Mouse (Mus musculus) forebrain, embryonic 10.5 days (tissue): ENCODE results near the gene Adamts18. TPM values are rescaled to one million over a fixed set of nuclear protein-coding genes. Genes with fewer than 3 reads are reported as not detected.

Source experiments
- DNase-seq: peaks from one replicate; pipeline ENCODE4 v3.0.0-alpha.2; 2017; ENCODE audit warnings: low spot score; ENCODE audit errors: extremely low spot score
- H3K27ac ChIP-seq: fragments of 300-500 bp; sonication (generic); 2 replicates; pipeline ENCODE4 v1.5.1; 2016; ENCODE audit warnings: mild to moderate bottlenecking
- H3K27me3 ChIP-seq: fragments of 300-500 bp; sonication (generic); 2 replicates; pipeline ENCODE4 v1.6.1; 2016; ENCODE audit warnings: mild to moderate bottlenecking; ENCODE audit not compliant: poor library complexity, severe bottlenecking
- H3K36me3 ChIP-seq: fragments of 300-500 bp; sonication (generic); replicated peaks from 2 replicates; pipeline ENCODE4 v1.6.1; 2016; ENCODE audit warnings: mild to moderate bottlenecking, moderate library complexity
- H3K4me1 ChIP-seq: fragments of 300-500 bp; sonication (generic); 2 replicates; pipeline ENCODE4 v1.6.1; 2016
- H3K4me3 ChIP-seq: fragments of 300-500 bp; sonication (generic); 2 replicates; pipeline ENCODE4 v1.5.1; 2016; ENCODE audit warnings: mild to moderate bottlenecking, moderate library complexity
- H3K9me3 ChIP-seq: fragments of 300-500 bp; sonication (generic); 2 replicates; pipeline ENCODE4 v1.6.1; 2016; ENCODE audit warnings: mild to moderate bottlenecking, moderate library complexity
- WGBS: fragments of 180-500 bp; shearing (Covaris S2); methylation state at CpG from one replicate; pipeline ENCODE4 v1.1.7; 2016; 5-methylcytosine and 5-hydroxymethylcytosine counted together
- polyA plus RNA-seq: library from polyadenylated mRNA; unstranded; fragments of >200 nt; fragmentation: Nextera tagmentation; extraction: Ambion mirVana; gene quantifications from 2 replicates; pipeline ENCODE4 v1.2.1, GENCODE M21; 2016

Adamts18 gene
- polyA plus RNA-seq, 1 experiment from 2014 or later: 1.6 TPM

DNA sequence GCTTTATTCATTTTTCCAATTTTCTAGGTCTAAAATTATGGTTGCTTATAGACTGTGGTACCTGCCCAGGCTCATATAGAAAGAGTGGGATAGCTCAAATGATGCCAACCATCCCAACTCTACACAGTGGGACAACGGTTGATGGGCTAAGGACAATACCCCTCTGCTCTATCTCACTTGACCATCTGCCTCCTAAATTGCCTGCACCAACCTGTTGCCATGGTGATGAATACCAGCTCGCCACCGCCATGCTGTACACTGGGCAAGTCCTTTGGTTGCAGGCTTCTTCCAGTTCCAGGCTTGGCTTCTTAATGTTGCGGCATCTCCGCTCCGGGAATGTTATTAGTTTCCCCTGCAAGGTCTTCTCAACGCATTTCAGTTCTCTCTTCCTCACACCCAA, 143.6 kb downstream of the Adamts18 start:
- no peak for DNase-seq
- H3K27me3 ChIP-seq: no peaks in the 10 kb centered on the region
- H3K4me3 ChIP-seq: no peak overlapping the region
- H3K9me3 ChIP-seq: no peaks in the 10 kb centered on the region
- H3K27ac ChIP-seq: no peak overlapping the region
- H3K4me1 ChIP-seq: peaks cover 8% of the 10 kb centered on the region
- no peaks in the 10 kb centered on the region for H3K36me3 ChIP-seq
- WGBS: 84% methylated on average over 7 of the region's 7 CpGs

DNA sequence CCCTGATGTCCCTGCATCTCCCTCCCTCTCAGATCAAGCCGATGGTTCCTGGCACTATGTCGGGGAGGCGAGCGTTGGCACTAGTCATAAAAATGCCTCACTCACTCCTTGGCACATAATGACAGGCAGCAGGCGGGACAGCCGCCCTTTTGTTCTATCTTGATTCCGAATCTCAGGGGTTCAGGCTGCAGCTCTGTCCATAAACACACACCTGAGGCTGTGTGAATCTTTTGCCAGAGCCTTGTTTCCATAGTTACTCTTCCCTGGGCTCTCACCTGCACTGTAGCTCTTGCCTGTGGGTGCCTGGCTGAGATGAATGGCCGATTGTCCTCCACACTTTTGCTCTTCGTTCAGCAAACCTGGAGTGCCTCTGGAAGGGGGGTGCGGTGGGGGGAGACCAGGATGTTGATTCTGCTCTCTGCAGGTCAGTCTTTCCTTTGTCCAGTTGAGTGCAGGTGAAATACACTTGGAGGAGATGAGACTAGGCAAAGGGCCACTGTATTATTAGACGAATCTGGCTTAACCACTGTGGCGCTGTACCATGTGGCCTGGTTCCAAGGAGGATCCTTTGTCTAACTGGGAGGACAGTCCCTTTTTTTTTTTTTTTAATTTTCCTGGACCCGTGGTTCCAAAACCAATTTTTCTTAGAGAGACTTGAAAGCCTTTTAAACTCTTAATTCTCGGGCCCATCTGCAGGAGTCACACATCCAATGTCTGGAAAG, 156.8 kb downstream of the Adamts18 start:
- Histone ChIP-seq H3K27me3 (no peaks in the 10 kb centered on the region), H3K4me3 (no peak overlapping the region), H3K27ac (no peak overlapping the region), H3K36me3 (no peaks in the 10 kb centered on the region), H3K4me1 (0 out of 2 replicates have a peak, but pooled peaks cover 4% of the 10 kb centered on the region), H3K9me3 (no peaks in the 10 kb centered on the region)
- WGBS: 80% methylated on average over 14 of the region's 14 CpGs
- no peak for DNase-seq

DNA sequence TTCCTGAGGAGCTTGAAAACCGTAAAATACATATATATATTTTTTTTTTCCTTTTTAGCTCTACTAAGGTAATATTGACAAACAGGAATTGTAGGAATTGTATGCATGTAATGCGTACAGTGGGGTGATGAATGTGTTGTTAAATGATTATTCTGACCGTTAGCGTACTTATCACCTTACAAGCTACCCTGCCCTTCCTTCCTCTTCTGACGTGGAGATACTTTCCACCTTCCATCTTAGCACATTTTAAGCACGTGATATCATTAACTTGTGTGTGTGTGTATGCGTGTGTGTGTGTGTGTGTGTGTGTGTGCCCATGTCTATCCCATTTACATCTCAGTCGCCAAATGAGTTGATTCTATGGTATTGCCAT, 160.0 kb downstream of the Adamts18 start:
- WGBS: 91% methylated on average over 8 of the region's 8 CpGs
- H3K9me3 ChIP-seq: no peaks in the 10 kb centered on the region
- H3K27me3 ChIP-seq: no peaks in the 10 kb centered on the region
- no peaks in the 10 kb centered on the region for H3K36me3 ChIP-seq
- 0 out of 2 replicates have a peak, but pooled peaks cover 4% of the 10 kb centered on the region for H3K4me1 ChIP-seq
- no peak overlapping the region for H3K4me3 ChIP-seq
- H3K27ac ChIP-seq: no peak overlapping the region
- DNase-seq: no peak

DNA sequence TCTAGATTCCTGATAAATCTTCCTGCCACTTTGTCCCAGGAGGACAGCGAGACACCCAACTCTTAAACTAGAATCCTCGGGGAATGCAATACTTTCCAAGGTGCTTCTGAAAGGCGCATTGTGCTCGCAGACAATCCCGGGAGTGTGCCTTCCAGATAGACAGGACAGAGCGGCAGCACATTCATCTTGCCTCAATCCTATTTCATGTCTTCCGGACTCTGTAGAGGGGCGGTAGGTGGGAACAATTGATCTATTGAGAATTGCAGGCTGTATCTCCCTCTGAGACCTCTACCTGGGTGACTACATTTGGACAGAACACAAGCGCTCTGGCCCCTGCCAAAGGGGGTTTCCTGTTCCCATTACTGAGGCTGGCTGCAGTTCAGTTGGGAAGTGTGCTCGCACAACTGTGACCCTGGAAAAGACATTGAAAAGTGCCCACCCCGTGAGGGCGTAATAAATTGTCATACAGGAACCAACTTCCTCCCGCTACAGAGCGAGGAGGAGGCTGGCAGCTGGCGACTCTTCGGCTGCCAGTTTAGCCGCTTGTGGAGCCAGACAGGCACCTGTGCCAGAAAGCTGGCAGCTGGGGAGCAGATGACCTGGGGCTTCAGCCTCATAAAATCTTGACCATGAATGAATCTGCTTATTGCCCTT, 160.5 kb downstream of the Adamts18 start:
- H3K9me3 ChIP-seq: no peaks in the 10 kb centered on the region
- WGBS: 79% methylated on average over 17 of the region's 17 CpGs
- no peak overlapping the region for H3K27ac ChIP-seq
- no peak overlapping the region for H3K4me3 ChIP-seq
- no peaks in the 10 kb centered on the region for H3K27me3 ChIP-seq
- H3K36me3 ChIP-seq: no peaks in the 10 kb centered on the region
- DNase-seq: no peak
- H3K4me1 ChIP-seq: 0 out of 2 replicates have a peak, but pooled peaks cover 4% of the 10 kb centered on the region

DNA sequence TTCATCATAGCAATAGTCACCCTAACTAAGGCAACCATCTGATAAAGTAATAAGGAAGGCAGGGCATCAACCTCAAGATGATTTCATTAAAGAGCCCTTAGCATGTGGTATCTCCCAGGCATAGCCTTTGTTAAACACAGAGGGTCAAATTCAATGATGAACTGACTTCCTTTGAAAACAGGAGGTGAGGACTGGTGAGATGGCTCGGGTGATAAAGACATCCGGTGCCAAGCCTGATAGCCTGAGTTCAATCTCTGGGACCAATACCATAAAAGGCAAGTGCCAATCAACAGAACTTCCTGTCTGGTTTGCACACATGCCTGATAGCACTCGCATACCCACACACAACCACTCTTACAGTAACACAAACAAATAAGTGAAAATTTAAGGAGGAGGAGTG, 169.2 kb downstream of the Adamts18 start:
- 83% methylated on average over 3 of the region's 3 CpGs for WGBS
- H3K9me3 ChIP-seq: no peaks in the 10 kb centered on the region
- DNase-seq: no peak
- H3K4me3 ChIP-seq: no peak overlapping the region
- H3K36me3 ChIP-seq: no peaks in the 10 kb centered on the region
- H3K4me1 ChIP-seq: no peaks in the 10 kb centered on the region
- H3K27me3 ChIP-seq: no peaks in the 10 kb centered on the region
- H3K27ac ChIP-seq: no peak overlapping the region

DNA sequence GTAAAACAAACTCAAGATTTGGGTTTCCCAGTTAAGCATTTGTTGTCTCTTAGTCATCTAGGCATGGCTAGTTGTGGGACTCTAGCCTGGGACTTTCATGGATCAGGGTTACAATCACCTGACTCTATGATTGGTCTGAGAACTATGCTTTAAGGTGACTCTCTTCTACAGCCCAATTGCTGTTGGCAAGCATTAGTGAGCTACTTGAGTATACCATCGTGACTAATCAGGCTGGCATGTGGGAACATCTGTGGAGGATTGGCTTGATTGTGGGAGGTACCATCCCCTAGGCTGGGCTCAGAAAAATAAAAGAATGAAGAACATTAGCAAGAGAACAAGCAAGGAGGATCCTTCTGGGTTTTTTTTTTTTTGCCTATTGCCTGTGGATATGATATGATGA, 171.7 kb downstream of the Adamts18 start:
- H3K9me3 ChIP-seq: no peaks in the 10 kb centered on the region
- no peak overlapping the region for H3K27ac ChIP-seq
- H3K27me3 ChIP-seq: no peaks in the 10 kb centered on the region
- no peak overlapping the region for H3K4me3 ChIP-seq
- DNase-seq: no peak
- H3K4me1 ChIP-seq: peaks cover 14% of the 10 kb centered on the region
- H3K36me3 ChIP-seq: no peaks in the 10 kb centered on the region
- WGBS: 81% methylated on average over 1 of the region's 1 CpGs

DNA sequence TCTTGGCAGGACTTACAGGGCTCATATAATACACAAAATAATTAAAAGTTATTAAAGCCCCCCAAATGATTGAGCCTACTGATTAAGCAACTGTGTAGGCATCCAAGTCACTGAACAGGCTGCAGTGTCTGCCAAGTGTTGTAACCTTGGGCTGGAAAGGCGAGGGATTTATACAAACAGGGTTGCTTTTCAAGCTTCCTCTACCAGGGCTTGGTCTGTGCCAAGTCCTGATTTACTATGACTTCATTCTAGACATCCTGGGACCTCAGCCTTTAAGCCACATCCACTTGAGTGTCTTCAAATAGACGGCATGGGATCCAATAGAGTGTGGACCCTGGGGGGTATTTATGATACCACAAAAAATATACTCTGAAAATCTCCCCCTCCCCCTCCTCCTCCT, 173.3 kb downstream of the Adamts18 start:
- H3K27ac ChIP-seq: no peak overlapping the region
- WGBS: 89% methylated on average over 2 of the region's 2 CpGs

DNA sequence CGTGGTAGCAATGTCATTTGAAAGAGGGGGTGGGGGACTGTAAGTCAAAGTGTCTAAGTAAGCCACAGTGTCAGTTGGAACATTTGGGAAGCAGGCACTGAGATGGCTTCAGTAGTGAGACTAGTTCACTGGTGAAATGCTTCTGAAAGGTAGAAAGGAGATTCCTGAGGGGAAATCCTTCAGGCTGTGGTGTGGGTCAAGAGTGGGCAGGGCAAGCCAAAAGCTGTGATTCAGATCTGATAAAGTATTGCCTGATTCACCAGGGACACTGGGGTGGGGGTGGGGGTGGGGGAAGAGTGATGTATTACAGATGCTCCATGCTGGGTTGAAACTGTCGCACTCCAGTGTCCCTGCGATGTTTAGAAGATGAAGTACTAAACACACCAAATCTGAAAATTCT, 173.9 kb downstream of the Adamts18 start:
- Histone ChIP-seq H3K4me1 (peaks cover 17% of the 10 kb centered on the region), H3K27ac (no peak overlapping the region), H3K4me3 (no peak overlapping the region), H3K9me3 (no peaks in the 10 kb centered on the region), H3K27me3 (no peaks in the 10 kb centered on the region), H3K36me3 (no peaks in the 10 kb centered on the region)
- WGBS: 94% methylated on average over 3 of the region's 3 CpGs
- no peak for DNase-seq

More for the DNA sequence above, 173.3 kb downstream of the Adamts18 start:
- DNase-seq: no peak
- H3K4me1 ChIP-seq: peaks cover 14% of the 10 kb centered on the region
- no peak overlapping the region for H3K4me3 ChIP-seq
- no peaks in the 10 kb centered on the region for H3K36me3 ChIP-seq
- H3K9me3 ChIP-seq: no peaks in the 10 kb centered on the region
- no peaks in the 10 kb centered on the region for H3K27me3 ChIP-seq

DNA sequence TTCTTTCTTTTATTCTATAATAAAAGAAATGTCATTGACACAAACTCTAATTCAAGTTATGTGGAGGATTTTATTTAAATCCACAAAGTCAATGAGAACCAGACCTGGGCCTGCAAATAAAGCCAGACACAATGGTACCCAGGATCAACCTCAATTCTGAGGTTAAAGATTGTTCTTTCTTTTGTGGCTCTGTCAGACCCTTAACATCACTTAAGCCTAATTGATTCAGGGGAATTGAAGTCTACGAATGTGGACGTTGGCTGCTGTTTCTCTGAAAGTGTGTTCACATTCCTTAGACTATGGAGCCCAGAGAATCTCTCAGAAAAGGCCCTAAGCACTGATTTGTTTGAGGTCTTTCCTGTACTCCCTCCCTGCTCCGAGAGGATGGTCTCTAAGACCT, 175.2 kb downstream of the Adamts18 start:
- DNase-seq: no peak
- no peaks in the 10 kb centered on the region for H3K36me3 ChIP-seq
- H3K9me3 ChIP-seq: no peaks in the 10 kb centered on the region
- no peak overlapping the region for H3K27ac ChIP-seq
- peaks cover 22% of the 10 kb centered on the region for H3K4me1 ChIP-seq
- WGBS: 28% methylated on average over 3 of the region's 3 CpGs
- no peak overlapping the region for H3K4me3 ChIP-seq
- no peaks in the 10 kb centered on the region for H3K27me3 ChIP-seq

DNA sequence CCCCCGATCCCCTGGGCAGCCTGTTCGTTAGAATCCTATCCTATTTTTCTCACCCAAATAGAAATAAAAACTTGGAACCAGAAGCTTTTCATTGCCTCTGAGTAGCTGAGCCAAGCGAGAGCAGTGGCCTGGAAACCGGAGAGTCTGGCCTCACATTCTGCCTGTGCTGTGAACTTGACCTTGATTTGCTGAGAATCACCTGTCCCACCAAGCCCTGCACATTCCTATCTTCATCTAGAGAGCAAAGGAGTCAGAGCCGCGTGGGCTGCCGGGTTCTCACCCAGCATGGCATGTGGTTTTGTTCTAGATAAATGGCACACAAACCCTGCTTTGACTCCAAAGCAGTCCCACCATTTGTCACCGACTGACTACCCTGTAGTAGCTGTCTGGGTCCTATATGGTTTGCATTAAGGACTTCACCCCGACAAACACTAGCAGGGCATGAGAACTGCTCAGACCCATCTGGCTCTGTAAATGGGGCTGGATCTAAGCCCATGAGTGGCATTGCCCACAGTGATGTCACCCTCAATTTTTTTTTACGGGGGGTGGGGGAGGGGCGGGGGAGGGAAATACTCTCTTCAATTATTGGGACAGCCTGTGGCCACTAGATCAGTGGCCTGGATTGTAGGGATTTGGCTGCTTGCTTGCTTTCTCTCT, 175.8 kb downstream of the Adamts18 start:
- H3K27me3 ChIP-seq: no peaks in the 10 kb centered on the region
- DNase-seq: no peak
- WGBS: 85% methylated on average over 11 of the region's 11 CpGs

DNA sequence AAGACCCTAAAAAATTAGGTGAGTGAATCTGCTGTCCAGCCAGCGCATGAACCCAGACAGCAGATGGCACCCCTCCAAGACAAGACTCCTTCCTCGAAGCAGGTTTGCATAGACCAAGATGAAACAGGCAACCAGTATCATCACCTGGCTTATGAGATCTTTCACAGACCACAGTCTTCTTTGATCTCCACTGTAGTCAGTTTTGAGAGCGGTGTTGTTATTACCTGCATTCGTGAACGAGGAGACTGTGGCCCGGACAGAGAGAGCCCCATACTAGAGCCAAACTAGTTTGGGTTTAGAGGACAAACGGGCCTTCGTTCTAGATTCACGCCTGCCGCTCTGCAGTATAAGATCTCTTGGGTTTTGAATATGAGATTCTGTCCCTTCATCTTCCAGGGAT, 178.6 kb downstream of the Adamts18 start:
- DNase-seq: no peak

More for the DNA sequence above, 175.8 kb downstream of the Adamts18 start:
- H3K9me3 ChIP-seq: no peaks in the 10 kb centered on the region
- no peak overlapping the region for H3K4me3 ChIP-seq
- H3K36me3 ChIP-seq: no peaks in the 10 kb centered on the region
- peaks cover 24% of the 10 kb centered on the region for H3K4me1 ChIP-seq
- H3K27ac ChIP-seq: no peak overlapping the region

DNA sequence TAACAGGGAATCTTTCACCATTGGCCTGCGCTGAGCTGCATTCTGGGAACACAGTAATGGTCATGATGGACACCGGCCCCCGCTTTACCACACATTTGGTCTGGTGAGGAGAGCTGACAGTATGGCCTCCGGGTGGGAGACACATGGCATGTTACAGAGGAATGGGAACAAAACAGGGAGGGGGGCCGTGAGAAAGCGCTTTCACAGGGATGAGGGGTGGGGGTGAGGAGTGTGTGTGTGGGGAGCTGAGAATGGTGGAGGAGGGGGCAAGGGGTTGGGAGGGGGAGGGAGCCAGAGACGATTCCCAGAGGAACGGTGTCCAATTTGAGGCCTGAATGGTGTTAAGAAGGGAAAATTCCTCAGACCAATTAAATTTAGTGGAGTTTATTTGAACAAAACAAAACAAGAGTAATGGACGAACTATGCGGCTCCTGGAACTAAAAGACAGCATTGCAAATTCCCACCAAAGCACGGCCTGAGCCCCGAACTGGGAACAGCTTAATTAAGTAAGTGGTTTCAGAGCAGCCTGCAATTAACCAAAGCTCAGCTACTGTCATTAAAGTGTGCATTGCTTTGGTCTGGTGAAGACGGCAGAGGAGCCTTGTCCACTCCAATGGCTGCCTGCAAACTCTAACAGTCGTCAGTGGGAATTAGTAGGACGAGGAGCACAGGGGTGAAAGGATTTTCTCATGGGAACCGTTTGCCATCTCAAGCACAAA, 181.7 kb downstream of the Adamts18 start:
- WGBS: 53% methylated on average over 16 of the region's 16 CpGs
- no peaks in the 10 kb centered on the region for H3K9me3 ChIP-seq
- H3K4me1 ChIP-seq: peaks cover 40% of the 10 kb centered on the region
- DNase-seq: peak; percentile 32
- H3K27me3 ChIP-seq: no peaks in the 10 kb centered on the region
- H3K27ac ChIP-seq: peak overlapping the region; percentile 65
- H3K36me3 ChIP-seq: no peaks in the 10 kb centered on the region
- no peak overlapping the region for H3K4me3 ChIP-seq

More for the DNA sequence above, 178.6 kb downstream of the Adamts18 start:
- no peaks in the 10 kb centered on the region for H3K36me3 ChIP-seq
- no peak overlapping the region for H3K27ac ChIP-seq
- peaks cover 50% of the 10 kb centered on the region for H3K4me1 ChIP-seq
- H3K4me3 ChIP-seq: no peak overlapping the region
- no peaks in the 10 kb centered on the region for H3K9me3 ChIP-seq
- WGBS: 92% methylated on average over 10 of the region's 10 CpGs
- no peaks in the 10 kb centered on the region for H3K27me3 ChIP-seq
